Mouse (Mus musculus): ENCODE results near the gene Amotl1. TPM values are rescaled to one million over a fixed set of nuclear protein-coding genes. Genes with fewer than 3 reads are reported as not detected.

Gene Amotl1
- polyA plus RNA-seq, 1 experiment = 36.0 TPM

GRCm38 (mm10) chr9:14597429-14597828 lies 47.4 kb downstream of the Amotl1 start:
- Histone ChIP-seq H3K4me3 (ENCODE audit: low read depth, low read length) (no peak overlapping the region), H3K4me1 (ENCODE audit: control insufficient read depth, insufficient read depth, low read length) (no peaks in the 10 kb centered on the region), H3K36me3 (ENCODE audit: control insufficient read depth, insufficient read depth, low read length, poor library complexity, severe bottlenecking) (peaks cover 7% of the 10 kb centered on the region), H3K27me3 (ENCODE audit: control insufficient read depth, insufficient read depth, low read length, poor library complexity, severe bottlenecking) (no peaks in the 10 kb centered on the region), H3K9ac (ENCODE audit: low read depth, poor library complexity, severe bottlenecking) (no peak overlapping the region), H3K27ac (ENCODE audit: insufficient read depth, low read length) (no peak overlapping the region), H3K9me3 (replicated peaks; ENCODE audit: control insufficient read depth, insufficient read depth, low read length, poor library complexity, severe bottlenecking) (no peaks in the 10 kb centered on the region)
- TF ChIP-seq POLR2A (IDR thresholded peaks at IDR 0.05; ENCODE audit: insufficient read depth, low read length) (no peak), EP300 (IDR thresholded peaks at IDR 0.05; ENCODE audit: insufficient read depth, low read depth, low read length) (no peak), CTCF (IDR thresholded peaks at IDR 0.05; ENCODE audit: low read depth, low read length) (no peak)

GRCm38 (mm10) chr9:14596858-14597257 lies 48.0 kb downstream of the Amotl1 start:
- H3K27me3 ChIP-seq (ENCODE audit: control insufficient read depth, insufficient read depth, low read length, poor library complexity, severe bottlenecking) = no peaks in the 10 kb centered on the region
- no peak overlapping the region for H3K27ac ChIP-seq (ENCODE audit: insufficient read depth, low read length)
- H3K4me1 ChIP-seq (ENCODE audit: control insufficient read depth, insufficient read depth, low read length) = no peaks in the 10 kb centered on the region
- no peak overlapping the region for H3K9ac ChIP-seq (ENCODE audit: low read depth, poor library complexity, severe bottlenecking)
- H3K9me3 ChIP-seq (replicated peaks; ENCODE audit: control insufficient read depth, insufficient read depth, low read length, poor library complexity, severe bottlenecking) = no peaks in the 10 kb centered on the region
- TF ChIP-seq EP300 (IDR thresholded peaks at IDR 0.05; ENCODE audit: insufficient read depth, low read depth, low read length) (no peak), CTCF (IDR thresholded peaks at IDR 0.05; ENCODE audit: low read depth, low read length) (no peak), POLR2A (IDR thresholded peaks at IDR 0.05; ENCODE audit: insufficient read depth, low read length) (no peak)
- H3K4me3 ChIP-seq (ENCODE audit: low read depth, low read length) = no peak overlapping the region
- H3K36me3 ChIP-seq (ENCODE audit: control insufficient read depth, insufficient read depth, low read length, poor library complexity, severe bottlenecking) = peaks cover 7% of the 10 kb centered on the region

GRCm38 (mm10) chr9:14596427-14596826 lies 48.4 kb downstream of the Amotl1 start:
- Histone ChIP-seq H3K4me3 (ENCODE audit: low read depth, low read length) (no peak overlapping the region), H3K9me3 (replicated peaks; ENCODE audit: control insufficient read depth, insufficient read depth, low read length, poor library complexity, severe bottlenecking) (no peaks in the 10 kb centered on the region), H3K36me3 (ENCODE audit: control insufficient read depth, insufficient read depth, low read length, poor library complexity, severe bottlenecking) (peaks cover 7% of the 10 kb centered on the region), H3K27me3 (ENCODE audit: control insufficient read depth, insufficient read depth, low read length, poor library complexity, severe bottlenecking) (no peaks in the 10 kb centered on the region), H3K4me1 (ENCODE audit: control insufficient read depth, insufficient read depth, low read length) (no peaks in the 10 kb centered on the region), H3K9ac (ENCODE audit: low read depth, poor library complexity, severe bottlenecking) (no peak overlapping the region), H3K27ac (ENCODE audit: insufficient read depth, low read length) (no peak overlapping the region)
- TF ChIP-seq POLR2A (IDR thresholded peaks at IDR 0.05; ENCODE audit: insufficient read depth, low read length) (no peak), EP300 (IDR thresholded peaks at IDR 0.05; ENCODE audit: insufficient read depth, low read depth, low read length) (no peak), CTCF (IDR thresholded peaks at IDR 0.05; ENCODE audit: low read depth, low read length) (no peak)

GRCm38 (mm10) chr9:14595893-14596292 lies 49.0 kb downstream of the Amotl1 start:
- Histone ChIP-seq H3K27me3 (ENCODE audit: control insufficient read depth, insufficient read depth, low read length, poor library complexity, severe bottlenecking) (no peaks in the 10 kb centered on the region), H3K9ac (ENCODE audit: low read depth, poor library complexity, severe bottlenecking) (no peak overlapping the region), H3K4me3 (ENCODE audit: low read depth, low read length) (no peak overlapping the region), H3K4me1 (ENCODE audit: control insufficient read depth, insufficient read depth, low read length) (no peaks in the 10 kb centered on the region), H3K27ac (ENCODE audit: insufficient read depth, low read length) (no peak overlapping the region), H3K9me3 (replicated peaks; ENCODE audit: control insufficient read depth, insufficient read depth, low read length, poor library complexity, severe bottlenecking) (no peaks in the 10 kb centered on the region), H3K36me3 (ENCODE audit: control insufficient read depth, insufficient read depth, low read length, poor library complexity, severe bottlenecking) (peaks cover 7% of the 10 kb centered on the region)
- no peak for TF ChIP-seq POLR2A (IDR thresholded peaks at IDR 0.05; ENCODE audit: insufficient read depth, low read length)
- TF ChIP-seq EP300 (IDR thresholded peaks at IDR 0.05; ENCODE audit: insufficient read depth, low read depth, low read length) = no peak
- no peak for TF ChIP-seq CTCF (IDR thresholded peaks at IDR 0.05; ENCODE audit: low read depth, low read length)

GRCm38 (mm10) chr9:14593880-14594279 lies 51.0 kb downstream of the Amotl1 start:
- Histone ChIP-seq H3K4me1 (ENCODE audit: control insufficient read depth, insufficient read depth, low read length) (no peaks in the 10 kb centered on the region), H3K27me3 (ENCODE audit: control insufficient read depth, insufficient read depth, low read length, poor library complexity, severe bottlenecking) (no peaks in the 10 kb centered on the region), H3K36me3 (ENCODE audit: control insufficient read depth, insufficient read depth, low read length, poor library complexity, severe bottlenecking) (peaks cover 7% of the 10 kb centered on the region), H3K27ac (ENCODE audit: insufficient read depth, low read length) (no peak overlapping the region), H3K9ac (ENCODE audit: low read depth, poor library complexity, severe bottlenecking) (no peak overlapping the region), H3K9me3 (replicated peaks; ENCODE audit: control insufficient read depth, insufficient read depth, low read length, poor library complexity, severe bottlenecking) (no peaks in the 10 kb centered on the region), H3K4me3 (ENCODE audit: low read depth, low read length) (no peak overlapping the region)
- TF ChIP-seq CTCF (IDR thresholded peaks at IDR 0.05; ENCODE audit: low read depth, low read length) = no peak
- TF ChIP-seq EP300 (IDR thresholded peaks at IDR 0.05; ENCODE audit: insufficient read depth, low read depth, low read length) = no peak
- no peak for TF ChIP-seq POLR2A (IDR thresholded peaks at IDR 0.05; ENCODE audit: insufficient read depth, low read length)

GRCm38 (mm10) chr9:14590666-14591065 lies 54.2 kb downstream of the Amotl1 start:
- Histone ChIP-seq H3K4me1 (ENCODE audit: control insufficient read depth, insufficient read depth, low read length) (no peaks in the 10 kb centered on the region), H3K4me3 (ENCODE audit: low read depth, low read length) (no peak overlapping the region), H3K36me3 (ENCODE audit: control insufficient read depth, insufficient read depth, low read length, poor library complexity, severe bottlenecking) (peaks cover 7% of the 10 kb centered on the region), H3K27me3 (ENCODE audit: control insufficient read depth, insufficient read depth, low read length, poor library complexity, severe bottlenecking) (no peaks in the 10 kb centered on the region), H3K9me3 (replicated peaks; ENCODE audit: control insufficient read depth, insufficient read depth, low read length, poor library complexity, severe bottlenecking) (no peaks in the 10 kb centered on the region), H3K27ac (ENCODE audit: insufficient read depth, low read length) (no peak overlapping the region), H3K9ac (ENCODE audit: low read depth, poor library complexity, severe bottlenecking) (no peak overlapping the region)
- TF ChIP-seq EP300 (IDR thresholded peaks at IDR 0.05; ENCODE audit: insufficient read depth, low read depth, low read length) (no peak), CTCF (IDR thresholded peaks at IDR 0.05; ENCODE audit: low read depth, low read length) (no peak), POLR2A (IDR thresholded peaks at IDR 0.05; ENCODE audit: insufficient read depth, low read length) (no peak)
